22 mouse cellular contexts compared by ENCODE assay signal in the genomic region with DNA sequence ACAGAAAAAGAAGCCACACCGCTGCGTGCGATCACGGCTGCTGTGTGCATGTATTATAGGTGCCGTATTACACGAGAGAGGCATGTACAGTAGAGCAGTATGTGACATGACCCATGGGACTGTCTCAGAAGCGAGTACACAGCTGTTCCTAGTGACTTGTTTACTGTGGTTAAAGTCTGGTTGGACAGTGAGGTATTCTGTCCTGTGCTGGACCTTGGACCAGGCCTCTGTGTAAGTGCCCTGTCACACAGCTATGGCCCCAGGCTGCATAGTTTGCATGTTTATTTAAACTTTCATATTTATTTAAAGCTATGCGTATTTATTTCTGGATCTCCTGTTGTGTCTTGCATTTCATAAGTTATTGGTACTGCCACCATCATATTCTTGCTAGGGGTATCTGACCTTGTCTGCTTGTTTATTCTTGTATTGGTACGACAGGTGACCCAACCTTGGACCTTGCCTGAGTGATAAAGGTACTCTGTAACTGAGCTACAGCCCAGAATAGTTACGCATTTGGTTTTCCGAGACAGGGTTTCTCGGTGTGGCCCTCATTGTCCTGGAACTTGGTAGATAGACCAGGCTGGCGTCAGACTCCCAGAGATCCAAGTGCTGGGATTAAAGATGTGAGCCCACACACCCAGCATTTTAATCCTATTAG. TPM values are rescaled to one million over a fixed set of nuclear protein-coding genes. Genes with fewer than 3 reads are reported as not detected.
A peak's percentile ranks its signal among the peaks of the same experiment; 100 is the strongest.
DNase-seq lines count a peak whose midpoint lies in the region; ATAC-seq and TF ChIP-seq lines count a peak whose summit lies in the region.
"Had no signal": no experiment of that assay in that cellular context is flagged by ENCODE, and none has a peak within 500 bp of the region (broad histone marks: within the 10 kb centered on the region; RNA-seq: fewer than 3 reads in every experiment).

No protein-coding gene starts in this region.

- H3K36me3 ChIP-seq in kidney, embryonic 16.5 days (ENCODE audit: insufficient read depth, low read length), result peaks cover 37% of the 10 kb centered on the region
- peaks cover 38% of the 10 kb centered on the region for H3K36me3 ChIP-seq in kidney, postnatal 0 days (ENCODE audit: insufficient read depth, low read length)
- peaks cover 39% of the 10 kb centered on the region for H3K36me3 ChIP-seq in liver, embryonic 13.5 days
- H3K36me3 ChIP-seq in stomach, postnatal 0 days (ENCODE audit: control insufficient read depth, insufficient read depth, low read length), result peaks cover 18% of the 10 kb centered on the region; the same call in 1 of the 2 replicates

- peak; percentile 55 for DNase-seq in kidney, adult 11 months
- DNase-seq in kidney, postnatal 0 days (ENCODE audit: low spot score), result no peak
- no peak for DNase-seq in liver, embryonic 13.5 days
- no peak for DNase-seq in stomach, postnatal 0 days (ENCODE audit: low spot score)
- DNase-seq in frontal cortex, adult 2 months (ENCODE audit: extremely low spot score in 1 of 2, low spot score in 1 of 2), result no peak
- no peak for DNase-seq in left cerebral cortex, adult 18-20 months (ENCODE audit: low spot score in 2 of 2)
- no peak for DNase-seq in adrenal gland, adult 8-10 months
- DNase-seq: adrenal gland, postnatal 10 days; cerebellum, adult 18-20 months; cerebellum, postnatal 36 days; heart, postnatal 36 days; retina, postnatal 1 day had no signal

- H3K27ac ChIP-seq in kidney, embryonic 16.5 days (ENCODE audit: low read length), result no peak overlapping the region
- peak overlapping the region; percentile 42; the same call in 1 of the 2 replicates for H3K27ac ChIP-seq in kidney, postnatal 0 days
- peak overlapping the region; percentile 72 for H3K27ac ChIP-seq in liver, embryonic 13.5 days
- H3K27ac ChIP-seq in stomach, postnatal 0 days (replicated peaks), result peak overlapping the region; percentile 40
- H3K27ac ChIP-seq: forebrain, embryonic 15.5 days; heart, embryonic 13.5 days; hindbrain, embryonic 15.5 days; left cerebral cortex, adult 2 months; limb, embryonic 12.5 days; midbrain, embryonic 13.5 days; neural tube, embryonic 15.5 days had no signal

- TF ChIP-seq CTCF in kidney, postnatal 0 days (IDR thresholded peaks at IDR 0.05; ENCODE audit: low read depth), result no peak
- TF ChIP-seq CTCF in stomach, postnatal 0 days (IDR thresholded peaks at IDR 0.05; ENCODE audit: low read depth), result no peak

- H3K4me2 ChIP-seq in kidney, embryonic 16.5 days (replicated peaks; ENCODE audit: low read depth, low read length), result no peak overlapping the region
- no peak overlapping the region for H3K4me2 ChIP-seq in kidney, postnatal 0 days (ENCODE audit: low read length)
- H3K4me2 ChIP-seq in liver, embryonic 13.5 days, result no peak overlapping the region
- H3K4me2 ChIP-seq in stomach, postnatal 0 days (replicated peaks; ENCODE audit: low read depth), result no peak overlapping the region
- H3K4me2 ChIP-seq: forebrain, embryonic 15.5 days; heart, embryonic 13.5 days; hindbrain, embryonic 15.5 days; limb, embryonic 12.5 days; midbrain, embryonic 13.5 days; neural tube, embryonic 15.5 days had no signal

- no peak overlapping the region for H3K9ac ChIP-seq in kidney, embryonic 16.5 days (replicated peaks; ENCODE audit: low read length)
- no peak overlapping the region for H3K9ac ChIP-seq in kidney, postnatal 0 days (ENCODE audit: low read depth, low read length)
- no peak overlapping the region for H3K9ac ChIP-seq in liver, embryonic 13.5 days
- H3K9ac ChIP-seq in stomach, postnatal 0 days (ENCODE audit: low read length), result no peak overlapping the region
- H3K9ac ChIP-seq: forebrain, embryonic 15.5 days; heart, embryonic 13.5 days; hindbrain, embryonic 15.5 days; limb, embryonic 12.5 days; midbrain, embryonic 13.5 days; neural tube, embryonic 15.5 days had no signal

- no peak for ATAC-seq in kidney, embryonic 16.5 days (ENCODE audit: low FRiP score, low TSS enrichment)
- ATAC-seq in kidney, postnatal 0 days (replicated peaks; ENCODE audit: low FRiP score, low read depth), result peak; percentile 69
- ATAC-seq in liver, embryonic 13.5 days (ENCODE audit: low read depth), result peak; percentile 81
- ATAC-seq in stomach, postnatal 0 days (ENCODE audit: low FRiP score, low TSS enrichment), result peak; percentile 76
- ATAC-seq: forebrain, embryonic 15.5 days; midbrain, embryonic 13.5 days had no signal

- TF ChIP-seq EP300 in stomach, postnatal 0 days (optimal IDR thresholded peaks at IDR 0.05), result no peak

- H3K4me3 ChIP-seq in kidney, embryonic 16.5 days (ENCODE audit: low read length), result no peak overlapping the region
- no peak overlapping the region for H3K4me3 ChIP-seq in kidney, postnatal 0 days (replicated peaks; ENCODE audit: low read depth, low read length)
- H3K4me3 ChIP-seq in liver, embryonic 13.5 days (replicated peaks), result no peak overlapping the region
- H3K4me3 ChIP-seq in stomach, postnatal 0 days (ENCODE audit: low read depth, low read length), result no peak overlapping the region
- H3K4me3 ChIP-seq: forebrain, embryonic 15.5 days; heart, embryonic 13.5 days; hindbrain, embryonic 15.5 days; left cerebral cortex, adult 2 months; limb, embryonic 12.5 days; midbrain, embryonic 13.5 days; myocyte; neural tube, embryonic 15.5 days had no signal

- H3K9me3 ChIP-seq in kidney, embryonic 16.5 days (ENCODE audit: low read length), result no peaks in the 10 kb centered on the region
- no peaks in the 10 kb centered on the region for H3K9me3 ChIP-seq in kidney, postnatal 0 days (replicated peaks; ENCODE audit: low read length)
- H3K9me3 ChIP-seq in liver, embryonic 13.5 days (replicated peaks), result no peaks in the 10 kb centered on the region
- no peaks in the 10 kb centered on the region for H3K9me3 ChIP-seq in stomach, postnatal 0 days (ENCODE audit: control insufficient read depth, low read length)
- H3K9me3 ChIP-seq: forebrain, embryonic 15.5 days; heart, embryonic 13.5 days; hindbrain, embryonic 15.5 days; limb, embryonic 12.5 days; midbrain, embryonic 13.5 days; neural tube, embryonic 15.5 days had no signal

- WGBS in kidney, embryonic 16.5 days, result 90% methylated on average over 13 of the region's 13 CpGs
- 90% methylated on average over 13 of the region's 13 CpGs for WGBS in kidney, postnatal 0 days
- 70% methylated on average over 13 of the region's 13 CpGs for WGBS in liver, embryonic 13.5 days (ENCODE audit: insufficient replicate concordance)
- WGBS in stomach, postnatal 0 days, result 68% methylated on average over 13 of the region's 13 CpGs

- peaks cover 30% of the 10 kb centered on the region for H3K4me1 ChIP-seq in kidney, embryonic 16.5 days (ENCODE audit: insufficient read depth, low read length)
- H3K4me1 ChIP-seq in kidney, postnatal 0 days (replicated peaks; ENCODE audit: insufficient read depth, low read length), result peaks cover 24% of the 10 kb centered on the region
- H3K4me1 ChIP-seq in liver, embryonic 13.5 days (replicated peaks), result peaks cover 51% of the 10 kb centered on the region
- peaks cover 3% of the 10 kb centered on the region; the same call in 1 of the 2 replicates for H3K4me1 ChIP-seq in stomach, postnatal 0 days (replicated peaks; ENCODE audit: control insufficient read depth, insufficient read depth)

- no peaks in the 10 kb centered on the region for H3K27me3 ChIP-seq in kidney, embryonic 16.5 days (ENCODE audit: insufficient read depth, low read length)
- H3K27me3 ChIP-seq in kidney, postnatal 0 days (ENCODE audit: insufficient read depth, low read length), result no peaks in the 10 kb centered on the region
- no peaks in the 10 kb centered on the region for H3K27me3 ChIP-seq in liver, embryonic 13.5 days
- no peaks in the 10 kb centered on the region for H3K27me3 ChIP-seq in stomach, postnatal 0 days (ENCODE audit: control insufficient read depth, insufficient read depth, low read length)
- H3K27me3 ChIP-seq: forebrain, embryonic 15.5 days; heart, embryonic 13.5 days; hindbrain, embryonic 15.5 days; limb, embryonic 12.5 days; midbrain, embryonic 13.5 days; neural tube, embryonic 15.5 days had no signal

RNA-seq across cellular contexts. Expression of gene Wsb2, which starts 8.9 kb away (rescaled TPM):
- polyA plus RNA-seq in kidney, embryonic 16.5 days (2015; fragmentation: Nextera tagmentation; extraction: Ambion mirVana), result 45.7 and 69.7 TPM in 2 replicates
- polyA plus RNA-seq in kidney, postnatal 0 days (2015; fragmentation: Nextera tagmentation; extraction: Ambion mirVana), result 89.3 and 92.2 TPM in 2 replicates
- 19.4 and 19.8 TPM in 2 replicates for polyA plus RNA-seq in liver, embryonic 13.5 days (2015; fragmentation: Nextera tagmentation; extraction: Ambion mirVana)
- 50.0 and 50.3 TPM in 2 replicates for polyA plus RNA-seq in stomach, postnatal 0 days (2015; fragmentation: Nextera tagmentation; extraction: Ambion mirVana)
- polyA plus RNA-seq in frontal cortex, adult 2 months (2012; rRNA removed), result 328 and 398 TPM in 2 replicates
- total RNA-seq in left cerebral cortex, adult 18-20 months (2021), result 100 to 1,000 TPM; 305 to 313 TPM
- 100 to 1,000 TPM; 138 to 152 (median 146) TPM for total RNA-seq in adrenal gland, adult 8-10 months (2022)

RNA-seq across cellular contexts. Expression of gene Rfc5, which starts 22.8 kb away (rescaled TPM):
- 114 and 128 TPM in 2 replicates for polyA plus RNA-seq in kidney, embryonic 16.5 days (2015; fragmentation: Nextera tagmentation; extraction: Ambion mirVana)
- polyA plus RNA-seq in kidney, postnatal 0 days (2015; fragmentation: Nextera tagmentation; extraction: Ambion mirVana), result 54.7 and 60.2 TPM in 2 replicates
- 69.9 and 71.9 TPM in 2 replicates for polyA plus RNA-seq in liver, embryonic 13.5 days (2015; fragmentation: Nextera tagmentation; extraction: Ambion mirVana)
- polyA plus RNA-seq in stomach, postnatal 0 days (2015; fragmentation: Nextera tagmentation; extraction: Ambion mirVana), result 26.4 and 28.8 TPM in 2 replicates
- polyA plus RNA-seq in frontal cortex, adult 2 months (2012; rRNA removed), result 15.4 and 15.6 TPM in 2 replicates
- 10 to 100 TPM; 13.0 to 18.8 TPM for total RNA-seq in left cerebral cortex, adult 18-20 months (2021)
- 10 to 100 TPM in 2 of 4 experiments, 1 to 10 TPM in 2; 8.8 to 12.1 (median 9.8) TPM for total RNA-seq in adrenal gland, adult 8-10 months (2022)

RNA-seq across cellular contexts. Expression of gene Vsig10, which starts 47.1 kb away (rescaled TPM):
- 14.6 and 17.1 TPM in 2 replicates for polyA plus RNA-seq in kidney, embryonic 16.5 days (2015; fragmentation: Nextera tagmentation; extraction: Ambion mirVana)
- polyA plus RNA-seq in kidney, postnatal 0 days (2015; fragmentation: Nextera tagmentation; extraction: Ambion mirVana), result 9.5 and 11.6 TPM in 2 replicates
- polyA plus RNA-seq in liver, embryonic 13.5 days (2015; fragmentation: Nextera tagmentation; extraction: Ambion mirVana), result 1.7 TPM in 2 replicates
- polyA plus RNA-seq in stomach, postnatal 0 days (2015; fragmentation: Nextera tagmentation; extraction: Ambion mirVana), result 9.9 and 13.0 TPM in 2 replicates
- 1.6 and 2.4 TPM in 2 replicates for polyA plus RNA-seq in frontal cortex, adult 2 months (2012; rRNA removed)
- 1 to 10 TPM; 1.8 to 2.2 TPM for total RNA-seq in left cerebral cortex, adult 18-20 months (2021)
- total RNA-seq in adrenal gland, adult 8-10 months (2022), result 10 to 100 TPM; 22.2 to 64.9 (median 42.7) TPM

RNA-seq across cellular contexts. Expression of gene Ksr2, which starts 47.8 kb away (rescaled TPM):
- 0.37 and 0.78 TPM in 2 replicates for polyA plus RNA-seq in kidney, embryonic 16.5 days (2015; fragmentation: Nextera tagmentation; extraction: Ambion mirVana)
- 0.42 and 0.71 TPM in 2 replicates for polyA plus RNA-seq in kidney, postnatal 0 days (2015; fragmentation: Nextera tagmentation; extraction: Ambion mirVana)
- polyA plus RNA-seq in liver, embryonic 13.5 days (2015; fragmentation: Nextera tagmentation; extraction: Ambion mirVana), result 0.02 and 0.05 TPM in 2 replicates
- 0.16 and 0.24 TPM in 2 replicates for polyA plus RNA-seq in stomach, postnatal 0 days (2015; fragmentation: Nextera tagmentation; extraction: Ambion mirVana)
- 9.1 and 9.4 TPM in 2 replicates for polyA plus RNA-seq in frontal cortex, adult 2 months (2012; rRNA removed)
- 10 to 100 TPM; 33.2 to 35.2 TPM for total RNA-seq in left cerebral cortex, adult 18-20 months (2021)
- 1 to 10 TPM; 5.9 to 9.6 (median 6.8) TPM for total RNA-seq in adrenal gland, adult 8-10 months (2022)
- total RNA-seq: MEL had no signal
